Mouse (Mus musculus): ENCODE measurements around the gene Cped1. TPM values are rescaled to one million over a fixed set of nuclear protein-coding genes. Genes with fewer than 3 reads are reported as not detected.

The Cped1 gene
- polyA plus RNA-seq, 1 experiment from 2014 or later = 25.0 TPM

DNA sequence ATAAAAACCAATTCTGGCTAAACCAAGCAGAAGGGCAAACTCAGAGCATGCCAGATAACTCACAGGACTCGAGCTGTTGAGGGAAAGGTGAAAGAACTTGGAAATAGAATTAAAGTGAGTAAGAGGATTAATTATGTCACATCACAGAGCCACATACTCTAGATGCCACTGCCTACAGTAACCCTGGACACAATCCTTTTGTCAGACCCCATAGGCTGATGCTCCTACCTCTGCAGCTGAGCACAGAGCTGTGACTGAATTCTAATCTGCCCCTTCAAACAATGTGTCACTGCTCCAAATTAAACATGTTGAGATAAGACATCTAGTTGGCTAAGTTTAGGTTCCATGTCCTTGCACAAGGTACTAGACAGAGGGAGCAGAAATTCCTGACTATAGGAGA is 176.2 kb downstream of the Cped1 start:
- ATAC-seq = no peak
- H3K9ac ChIP-seq (replicated peaks; ENCODE audit: low read depth) = no peak overlapping the region

DNA sequence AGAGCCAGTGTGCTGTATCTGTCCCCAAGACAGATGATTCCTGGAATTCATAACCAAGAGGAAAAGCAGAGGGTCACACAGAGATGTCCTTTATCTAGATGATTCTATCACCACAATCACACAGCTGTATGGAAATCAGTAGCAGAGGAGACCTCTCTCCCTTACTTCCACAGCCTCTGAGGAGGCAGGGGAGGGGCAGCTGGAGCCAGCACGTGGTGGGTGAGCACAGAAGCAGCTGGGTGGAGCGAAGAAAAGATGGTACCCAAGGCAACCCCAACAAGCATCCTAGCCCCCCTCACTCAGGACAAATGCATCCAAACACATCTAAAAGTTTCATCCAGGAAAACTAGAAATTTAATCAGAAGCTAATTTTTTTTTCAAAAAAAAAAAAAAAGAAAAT is 182.7 kb downstream of the Cped1 start:
- 65% methylated on average over 2 of the region's 2 CpGs for WGBS
- Histone ChIP-seq H3K36me3 (ENCODE audit: insufficient read depth, low read length) (no peaks in the 10 kb centered on the region), H3K27ac (ENCODE audit: low read length) (no peak overlapping the region), H3K9ac (replicated peaks; ENCODE audit: low read depth) (no peak overlapping the region), H3K4me2 (replicated peaks; ENCODE audit: low read depth, low read length) (no peak overlapping the region), H3K4me3 (ENCODE audit: low read depth, low read length) (no peak overlapping the region), H3K4me1 (ENCODE audit: insufficient read depth, low read depth, low read length) (no peaks in the 10 kb centered on the region), H3K9me3 (ENCODE audit: low read length) (no peaks in the 10 kb centered on the region), H3K27me3 (replicated peaks; ENCODE audit: insufficient read depth, low read length) (no peaks in the 10 kb centered on the region)
- DNase-seq (ENCODE audit: low spot score) (no peak), ATAC-seq (no peak)
- TF ChIP-seq EP300 (IDR thresholded peaks at IDR 0.05) (no peak), CTCF (IDR thresholded peaks at IDR 0.05) (no peak)

More for the DNA sequence above, 176.2 kb downstream of the Cped1 start:
- no peak overlapping the region for H3K27ac ChIP-seq (ENCODE audit: low read length)
- no peaks in the 10 kb centered on the region for H3K4me1 ChIP-seq (ENCODE audit: insufficient read depth, low read depth, low read length)
- no peak for DNase-seq (ENCODE audit: low spot score)
- no peaks in the 10 kb centered on the region for H3K27me3 ChIP-seq (replicated peaks; ENCODE audit: insufficient read depth, low read length)
- H3K4me3 ChIP-seq (ENCODE audit: low read depth, low read length) = no peak overlapping the region
- TF ChIP-seq CTCF (IDR thresholded peaks at IDR 0.05) = no peak
- H3K36me3 ChIP-seq (ENCODE audit: insufficient read depth, low read length) = no peaks in the 10 kb centered on the region
- no peaks in the 10 kb centered on the region for H3K9me3 ChIP-seq (ENCODE audit: low read length)
- no peak overlapping the region for H3K4me2 ChIP-seq (replicated peaks; ENCODE audit: low read depth, low read length)
- WGBS = 30% methylated on average over 1 of the region's 1 CpGs

DNA sequence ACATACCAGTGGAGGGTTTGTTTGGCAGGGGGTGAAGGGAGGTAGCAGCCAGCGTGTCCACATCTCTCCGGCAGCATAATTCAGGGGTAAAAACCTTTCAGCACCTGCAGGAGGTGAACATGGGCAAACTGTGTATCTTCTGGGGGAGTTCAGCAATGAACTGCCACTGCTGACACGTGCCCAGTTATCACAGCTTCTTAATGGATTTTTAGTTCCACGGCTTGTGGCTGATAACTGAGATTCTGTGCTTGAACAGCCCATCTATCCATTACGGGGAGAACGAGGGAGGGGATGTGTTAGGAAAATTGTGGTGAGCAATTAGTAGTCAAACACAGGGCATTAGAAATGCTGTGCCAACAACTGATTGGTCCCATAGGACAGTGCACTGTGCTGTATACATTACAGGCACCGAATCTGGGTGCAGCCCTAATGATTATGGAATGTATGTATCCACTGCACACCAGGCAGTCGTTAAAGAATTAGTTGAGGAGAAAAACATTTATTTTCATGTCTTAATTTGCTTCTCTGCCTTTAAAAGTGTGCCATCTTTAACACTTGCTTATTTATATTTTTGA is 193.1 kb downstream of the Cped1 start:
- Histone ChIP-seq H3K27me3 (replicated peaks; ENCODE audit: insufficient read depth, low read length) (no peaks in the 10 kb centered on the region), H3K9ac (replicated peaks; ENCODE audit: low read depth) (no peak overlapping the region), H3K4me3 (ENCODE audit: low read depth, low read length) (no peak overlapping the region), H3K4me2 (replicated peaks; ENCODE audit: low read depth, low read length) (no peak overlapping the region), H3K27ac (ENCODE audit: low read length) (no peak overlapping the region), H3K36me3 (ENCODE audit: insufficient read depth, low read length) (no peaks in the 10 kb centered on the region), H3K4me1 (ENCODE audit: insufficient read depth, low read depth, low read length) (no peaks in the 10 kb centered on the region), H3K9me3 (ENCODE audit: low read length) (no peaks in the 10 kb centered on the region)
- TF ChIP-seq EP300 (IDR thresholded peaks at IDR 0.05) = no peak
- TF ChIP-seq CTCF (IDR thresholded peaks at IDR 0.05) = no peak
- WGBS = 78% methylated on average over 8 of the region's 8 CpGs
- DNase-seq (ENCODE audit: low spot score) = no peak
- ATAC-seq = no peak

DNA sequence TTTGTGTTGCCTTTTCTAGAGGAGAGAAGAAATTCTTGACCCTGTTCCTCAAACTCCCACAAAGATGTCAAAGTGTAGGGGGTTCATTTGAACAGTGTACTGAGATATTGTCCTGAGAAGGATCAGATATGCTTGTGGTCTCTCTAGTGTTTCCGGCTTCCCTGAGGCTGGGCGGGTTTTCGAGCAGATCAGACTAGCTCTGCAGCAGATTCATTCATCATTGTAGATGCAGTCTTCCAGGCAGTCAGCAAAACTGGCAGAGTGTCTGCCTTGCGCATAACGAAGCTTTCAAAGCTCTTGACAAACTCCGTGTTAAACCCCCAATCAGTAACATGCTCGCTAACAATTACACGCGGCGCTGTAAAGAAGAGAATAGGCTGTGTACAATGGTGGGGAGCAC is 194.6 kb downstream of the Cped1 start:
- H3K27me3 ChIP-seq (replicated peaks; ENCODE audit: insufficient read depth, low read length) = no peaks in the 10 kb centered on the region
- DNase-seq (ENCODE audit: low spot score) (no peak), ATAC-seq (no peak)
- H3K4me2 ChIP-seq (replicated peaks; ENCODE audit: low read depth, low read length) = no peak overlapping the region
- no peak for TF ChIP-seq CTCF (IDR thresholded peaks at IDR 0.05)
- no peak for TF ChIP-seq EP300 (IDR thresholded peaks at IDR 0.05)
- no peak overlapping the region for H3K4me3 ChIP-seq (ENCODE audit: low read depth, low read length)
- 66% methylated on average over 10 of the region's 10 CpGs for WGBS
- no peaks in the 10 kb centered on the region for H3K4me1 ChIP-seq (ENCODE audit: insufficient read depth, low read depth, low read length)
- no peaks in the 10 kb centered on the region for H3K36me3 ChIP-seq (ENCODE audit: insufficient read depth, low read length)
- H3K27ac ChIP-seq (ENCODE audit: low read length) = no peak overlapping the region
- H3K9ac ChIP-seq (replicated peaks; ENCODE audit: low read depth) = no peak overlapping the region
- H3K9me3 ChIP-seq (ENCODE audit: low read length) = no peaks in the 10 kb centered on the region

DNA sequence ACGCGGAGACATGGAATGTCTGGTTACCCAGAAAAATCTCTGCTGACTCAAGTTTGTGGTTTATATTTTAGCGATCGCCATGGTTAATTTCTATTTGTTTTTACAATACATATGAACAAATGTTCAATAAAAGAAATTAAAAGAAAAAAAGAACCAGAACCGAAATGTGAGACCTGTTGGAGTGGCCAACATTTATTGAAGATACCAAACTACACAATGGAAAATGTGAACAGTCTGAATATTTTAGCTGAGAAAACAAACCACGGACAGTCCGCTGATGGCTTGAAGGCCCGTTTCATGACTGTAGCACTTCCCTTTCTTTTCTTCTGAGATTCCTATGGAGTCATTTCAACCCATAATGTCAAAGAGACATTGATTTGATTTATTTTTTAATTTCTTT is 201.3 kb downstream of the Cped1 start:
- 86% methylated on average over 8 of the region's 8 CpGs for WGBS
- ATAC-seq = no peak
- no peak overlapping the region for H3K27ac ChIP-seq (ENCODE audit: low read length)

DNA sequence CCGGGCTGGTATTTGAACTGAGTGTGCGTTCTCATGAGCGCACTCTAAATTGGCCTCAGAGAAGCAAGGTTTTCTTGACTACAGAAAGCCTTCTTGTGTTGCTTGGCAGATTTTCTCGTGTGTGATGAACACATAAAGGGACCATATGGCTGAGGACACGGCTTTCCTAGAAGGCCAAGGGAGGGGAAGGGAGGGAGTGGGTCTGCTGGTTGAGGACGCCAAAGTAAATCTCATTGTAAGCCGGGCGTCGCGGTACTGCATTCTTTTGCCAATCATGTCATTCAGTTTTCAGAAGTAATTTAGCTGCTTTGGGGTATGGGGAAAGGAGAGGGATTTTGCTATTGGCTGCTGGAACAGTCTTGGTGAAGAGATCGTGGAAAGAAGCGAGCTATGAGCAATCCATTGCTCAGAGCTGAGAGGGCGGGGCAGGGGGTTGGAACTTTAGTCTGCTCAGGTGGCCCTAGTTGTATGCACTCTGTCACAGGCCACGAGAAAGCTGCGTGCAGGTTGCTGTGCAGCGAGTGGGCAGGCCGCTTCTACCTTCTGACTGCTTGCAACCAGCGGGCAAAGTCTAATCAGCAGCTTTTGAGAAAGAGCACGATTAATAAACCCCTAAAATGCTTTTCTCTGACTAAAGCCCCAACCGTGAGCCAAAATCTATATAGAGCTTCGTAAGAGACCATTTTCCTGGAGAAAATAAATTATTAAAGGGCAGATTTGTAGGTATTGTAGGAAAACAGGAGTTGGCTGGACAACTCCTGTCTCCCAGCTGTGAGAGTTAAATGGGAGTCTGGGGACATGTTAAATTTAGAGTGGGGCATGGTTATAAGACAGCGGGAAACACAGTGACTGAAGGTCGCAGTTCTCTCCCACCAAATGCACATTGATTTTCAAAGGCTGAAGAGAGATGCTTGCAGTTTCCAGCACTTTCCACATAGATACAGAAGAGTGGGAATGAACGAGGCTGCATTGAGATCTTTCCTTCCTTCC is 203.9 kb downstream of the Cped1 start:
- no peaks in the 10 kb centered on the region for H3K27me3 ChIP-seq (replicated peaks; ENCODE audit: insufficient read depth, low read length)
- no peak for TF ChIP-seq CTCF (IDR thresholded peaks at IDR 0.05)
- no peak overlapping the region for H3K27ac ChIP-seq (ENCODE audit: low read length)
- WGBS = 80% methylated on average over 24 of the region's 24 CpGs
- DNase-seq (ENCODE audit: low spot score) = no peak
- ATAC-seq = no peak
- H3K4me1 ChIP-seq (ENCODE audit: insufficient read depth, low read depth, low read length) = no peaks in the 10 kb centered on the region
- no peaks in the 10 kb centered on the region for H3K36me3 ChIP-seq (ENCODE audit: insufficient read depth, low read length)
- H3K4me3 ChIP-seq (ENCODE audit: low read depth, low read length) = no peak overlapping the region
- no peak overlapping the region for H3K9ac ChIP-seq (replicated peaks; ENCODE audit: low read depth)
- H3K4me2 ChIP-seq (replicated peaks; ENCODE audit: low read depth, low read length) = no peak overlapping the region
- no peaks in the 10 kb centered on the region for H3K9me3 ChIP-seq (ENCODE audit: low read length)

More for the DNA sequence above, 201.3 kb downstream of the Cped1 start:
- H3K9ac ChIP-seq (replicated peaks; ENCODE audit: low read depth) = no peak overlapping the region
- no peaks in the 10 kb centered on the region for H3K36me3 ChIP-seq (ENCODE audit: insufficient read depth, low read length)
- DNase-seq (ENCODE audit: low spot score) = no peak
- no peaks in the 10 kb centered on the region for H3K9me3 ChIP-seq (ENCODE audit: low read length)
- no peaks in the 10 kb centered on the region for H3K4me1 ChIP-seq (ENCODE audit: insufficient read depth, low read depth, low read length)
- no peaks in the 10 kb centered on the region for H3K27me3 ChIP-seq (replicated peaks; ENCODE audit: insufficient read depth, low read length)
- no peak for TF ChIP-seq EP300 (IDR thresholded peaks at IDR 0.05)
- no peak for TF ChIP-seq CTCF (IDR thresholded peaks at IDR 0.05)
- H3K4me2 ChIP-seq (replicated peaks; ENCODE audit: low read depth, low read length) = no peak overlapping the region
- H3K4me3 ChIP-seq (ENCODE audit: low read depth, low read length) = no peak overlapping the region
